7 mouse cellular contexts compared by ENCODE assay signal in genomic region chrX:75764135-75764793, GRCm38 (mm10).
DNase-seq lines count a peak whose midpoint lies in the region; ATAC-seq lines count a peak whose summit lies in the region.

No protein-coding gene starts in this region.

- peak; percentile 80 for ATAC-seq in megakaryocyte, adult 5-6 weeks (ENCODE audit: poor library complexity, severe bottlenecking)

- peak; percentile 53 for DNase-seq in adrenal gland, adult 8-10 months
- peak; percentile 83 for DNase-seq in embryo, embryonic 10.5 days (ENCODE audit: low spot score)
- DNase-seq in gastrocnemius, postnatal 10 days = peak; percentile 29
- DNase-seq in induced T-regulatory cell, adult 2 months (ENCODE audit: low read depth) = peak; percentile 56
- DNase-seq in left cerebral cortex, adult 9 months (ENCODE audit: low spot score in 2 of 2) = peak; percentile 26 to 64
- peak; percentile 73 for DNase-seq in right cerebral cortex, postnatal 10 days (ENCODE audit: low spot score in 2 of 2)

Comparison
In these comparisons a context has a peak if more than half of its experiments do, and no peak if none do; other contexts are left out.
1. Peak in every context shown above with its lines: DNase-seq and ATAC-seq.
2. DNase-seq: peak in every context shown above with its lines; median percentile 83 in embryo, embryonic 10.5 days; 73 in right cerebral cortex, postnatal 10 days; 56 in induced T-regulatory cell, adult 2 months; 53 in adrenal gland, adult 8-10 months; 45 in left cerebral cortex, adult 9 months; 29 in gastrocnemius, postnatal 10 days.